Mouse (Mus musculus): Measurements from ENCODE around the gene Snx3. TPM values are rescaled to one million over a fixed set of nuclear protein-coding genes. Genes with fewer than 3 reads are reported as not detected.

Gene Snx3
- polyA plus RNA-seq, 1 experiment from 2014 or later, result 334 TPM

GRCm38 (mm10) chr10:42584436-42584983 lies 82.7 kb downstream of the Snx3 start:
- DNase-seq (ENCODE audit: low spot score) (no peak), ATAC-seq (replicated peaks; ENCODE audit: low FRiP score, low TSS enrichment, low read depth) (no peak)
- Histone ChIP-seq H3K27me3 (replicated peaks; ENCODE audit: control insufficient read depth, insufficient read depth, low read length) (peaks cover 98% of the 10 kb centered on the region), H3K4me3 (ENCODE audit: low read depth, low read length) (no peak overlapping the region), H3K4me2 (ENCODE audit: low read length) (no peak overlapping the region), H3K9ac (ENCODE audit: low read length) (no peak overlapping the region), H3K36me3 (ENCODE audit: control insufficient read depth, insufficient read depth, low read length) (no peaks in the 10 kb centered on the region), H3K9me3 (ENCODE audit: control insufficient read depth, low read length) (peaks cover 4% of the 10 kb centered on the region; the same call in 1 of the 2 replicates), H3K4me1 (replicated peaks; ENCODE audit: control insufficient read depth, insufficient read depth, low read length) (no peaks in the 10 kb centered on the region), H3K27ac (ENCODE audit: low read depth) (no peak overlapping the region)
- WGBS, result under 1% methylated on average over 37 of the region's 37 CpGs

Other genes starting within 250 kb of the Snx3 start
- gene Foxo3, start 225.3 kb upstream of the Snx3 start, polyA plus RNA-seq (2014; fragmentation: Nextera tagmentation; extraction: Ambion mirVana), result 9.5 and 9.9 TPM in 2 replicates
- 8.0 and 8.3 TPM in 2 replicates for gene Afg1l, start 23.5 kb upstream of the Snx3 start, polyA plus RNA-seq (2014; fragmentation: Nextera tagmentation; extraction: Ambion mirVana)
- gene Nr2e1, start 81.6 kb downstream of the Snx3 start, polyA plus RNA-seq (2014; fragmentation: Nextera tagmentation; extraction: Ambion mirVana), result not detected in 2 replicates
- gene Ostm1, start 81.8 kb downstream of the Snx3 start, polyA plus RNA-seq (2014; fragmentation: Nextera tagmentation; extraction: Ambion mirVana), result 13.0 and 13.7 TPM in 2 replicates